Mouse (Mus musculus): Measurements from ENCODE around the gene Fubp3.

DNA sequence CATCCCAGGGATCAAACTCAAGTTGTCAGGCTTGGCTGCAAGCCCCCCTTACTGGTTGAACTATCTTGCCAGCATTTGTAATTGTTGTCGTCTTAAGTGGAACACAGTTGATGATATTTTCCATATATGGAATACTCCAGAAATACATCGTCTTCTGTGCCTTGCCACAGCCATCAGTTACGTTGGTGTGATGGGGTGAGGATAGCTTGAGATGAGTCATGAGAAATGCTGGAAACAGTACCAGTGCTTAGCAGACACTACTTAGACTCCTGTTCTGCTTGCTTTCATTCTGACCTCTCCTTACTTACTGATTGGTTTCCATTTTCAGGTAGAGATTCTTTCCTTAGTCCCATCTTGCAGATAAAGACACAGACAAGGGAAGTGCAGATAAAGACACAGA is 61.1 kb downstream of the Fubp3 start:
- TF ChIP-seq CTCF (IDR thresholded peaks at IDR 0.05; ENCODE audit: extremely low read depth, insufficient read depth, insufficient read length, insufficient replicate concordance) (no peak), POLR2A (IDR thresholded peaks at IDR 0.05; ENCODE audit: low read depth, low read length) (no peak)

All from spleen, adult 2 months (tissue).